Mouse (Mus musculus) urinary bladder, postnatal 25 days (tissue): Measurements from ENCODE around the gene Actb.

Experiments used
- DNase-seq: peaks from one replicate; pipeline ENCODE4 v3.0.0; 2022; ENCODE audit warnings: low spot score

The Actb gene

GRCm38 (mm10) chr5:142877337-142878280 lies 28.9 kb downstream of the Actb start:
- DNase-seq: peak; percentile 90

GRCm38 (mm10) chr5:142876896-142877295 lies 29.7 kb downstream of the Actb start:
- no peak for DNase-seq

- DNase-seq: no peak
These were observed 31.0 kb downstream of the Actb start for GRCm38 (mm10) chr5:142875513-142875905.

- DNase-seq: no peak
These were observed 31.6 kb downstream of the Actb start for GRCm38 (mm10) chr5:142874791-142875512.

GRCm38 (mm10) chr5:142873718-142874117 lies 32.8 kb downstream of the Actb start:
- DNase-seq: no peak

GRCm38 (mm10) chr5:142871765-142872164 lies 34.8 kb downstream of the Actb start:
- no peak for DNase-seq

- DNase-seq: no peak
These were observed 37.1 kb downstream of the Actb start for GRCm38 (mm10) chr5:142869463-142869862.

GRCm38 (mm10) chr5:142857763-142858229 lies 48.8 kb downstream of the Actb start:
- DNase-seq: no peak

GRCm38 (mm10) chr5:142856408-142856807 lies 50.1 kb downstream of the Actb start:
- DNase-seq: no peak

GRCm38 (mm10) chr5:142854877-142855276 lies 51.7 kb downstream of the Actb start:
- no peak for DNase-seq

- DNase-seq: no peak
These were observed 53.0 kb downstream of the Actb start for GRCm38 (mm10) chr5:142853585-142853984.
